Mouse (Mus musculus) olfactory bulb, adult 2 months (tissue): Measurements from ENCODE around the gene Caskin1.

Source experiments
- CTCF ChIP-seq: fragments of 200-500 bp; IDR thresholded peaks from 2 replicates; pipeline ENCODE4 v1.5.1; 2012; ENCODE audit warnings: low read depth, mild to moderate bottlenecking, low read length, moderate library complexity; ENCODE audit not compliant: insufficient read depth
- POLR2A ChIP-seq: fragments of 200-500 bp; IDR thresholded peaks from 2 replicates; pipeline ENCODE4 v1.6.1; 2012; ENCODE audit warnings: mild to moderate bottlenecking, low read depth, low read length, moderate library complexity; ENCODE audit not compliant: insufficient read depth

DNA sequence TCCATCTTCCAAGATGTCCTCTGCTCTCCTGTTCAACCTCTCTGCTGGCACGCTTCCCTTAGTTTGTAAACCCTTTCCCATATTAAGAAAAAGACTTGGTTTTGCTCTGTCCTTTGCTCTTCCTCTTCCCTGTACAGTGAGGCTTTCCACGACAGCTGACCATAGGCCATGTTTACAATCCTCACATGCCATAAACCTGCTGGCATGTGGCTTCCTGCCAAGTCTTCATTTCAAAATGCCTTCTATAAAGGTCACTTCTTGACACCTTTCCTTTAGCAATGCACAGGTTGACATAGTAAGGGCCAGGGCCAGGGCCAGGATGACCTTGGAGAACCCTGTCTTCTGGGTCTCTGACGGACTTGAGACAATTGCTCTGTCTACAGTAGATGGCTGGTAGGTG is 57.8 kb downstream of the Caskin1 start:
- TF ChIP-seq CTCF (no peak), POLR2A (no peak)
